Mouse (Mus musculus) limb, embryonic 14.5 days (tissue): Measurements from ENCODE around the gene Ppil6. TPM values are rescaled to one million over a fixed set of nuclear protein-coding genes. Genes with fewer than 3 reads are reported as not detected.

Experiments used
- ATAC-seq: fragments of 200-750 bp; cut with Nextera tagmentation; 2 replicates; pipeline ENCODE4 v1.8.0; 2017; ENCODE audit warnings: low read depth, moderate number of reproducible peaks, moderate TSS enrichment; ENCODE audit not compliant: low FRiP score
- DNase-seq: peaks from one replicate; pipeline ENCODE4 v3.0.0-alpha.2; 2015; ENCODE audit warnings: low spot score
- H3K27ac ChIP-seq: fragments of 300-500 bp; sonication (generic); replicated peaks from 2 replicates; pipeline ENCODE4 v1.5.1; 2014; ENCODE audit warnings: low read depth, mild to moderate bottlenecking, low read length, moderate library complexity, mixed read lengths
- H3K27me3 ChIP-seq: fragments of 300-500 bp; sonication (generic); 2 replicates; pipeline ENCODE4 v1.6.1; 2014; ENCODE audit warnings: low read length, mixed read lengths; ENCODE audit not compliant: control insufficient read depth, insufficient read depth
- H3K36me3 ChIP-seq: fragments of 300-500 bp; sonication (generic); 2 replicates; pipeline ENCODE4 v1.6.1; 2014; ENCODE audit warnings: mild to moderate bottlenecking, low read length, moderate library complexity, mixed read lengths; ENCODE audit not compliant: control insufficient read depth, insufficient read depth
- H3K4me1 ChIP-seq: fragments of 300-500 bp; sonication (generic); 2 replicates; pipeline ENCODE4 v1.6.1; 2014; ENCODE audit warnings: antibody characterized with exemption, low read length, mixed read lengths; ENCODE audit not compliant: control insufficient read depth, insufficient read depth
- H3K4me2 ChIP-seq: fragments of 300-500 bp; sonication (generic); replicated peaks from 2 replicates; pipeline ENCODE4 v1.6.1; 2014; ENCODE audit warnings: low read depth, mild to moderate bottlenecking, low read length, moderate library complexity; ENCODE audit not compliant: severe bottlenecking
- H3K4me3 ChIP-seq: fragments of 300-500 bp; sonication (generic); replicated peaks from 2 replicates; pipeline ENCODE4 v1.5.1; 2014; ENCODE audit warnings: low read length
- H3K9ac ChIP-seq: fragments of 300-500 bp; sonication (generic); 2 replicates; pipeline ENCODE4 v1.6.1; 2014; ENCODE audit warnings: mild to moderate bottlenecking, low read depth, low read length, moderate library complexity; ENCODE audit not compliant: severe bottlenecking
- H3K9me3 ChIP-seq: fragments of 300-500 bp; sonication (generic); 2 replicates; pipeline ENCODE4 v1.6.1; 2016; ENCODE audit warnings: low read length; ENCODE audit not compliant: control insufficient read depth
- POLR2A ChIP-seq: fragments of 200-500 bp; IDR thresholded peaks from 2 replicates; pipeline ENCODE4 v1.8.0; 2012; ENCODE audit warnings: inconsistent platforms, mild to moderate bottlenecking, moderate library complexity, borderline replicate concordance; ENCODE audit not compliant: insufficient read depth, insufficient read length; ENCODE audit errors: extremely low read depth
- WGBS: fragments of 180-500 bp; shearing (Covaris S2); extraction: QIAGEN DNeasy Blood & Tissue Kit; methylation state at CpG from one replicate; pipeline ENCODE4 v1.1.7; 2014; 5-methylcytosine and 5-hydroxymethylcytosine counted together
- polyA plus RNA-seq, 2 experiments: library from polyadenylated mRNA; depleted of rRNA in 1 of 2; stranded (reverse) in 1 of 2; unstranded in 1 of 2; fragments of >200 nt; fragmentation: Nextera tagmentation in 1 of 2; extraction: Ambion mirVana in 1 of 2; gene quantifications; 2 replicates each; pipeline versions ENCODE4 v1.2.1 to v1.2.3; 2012 to 2014

Ppil6 gene
- polyA plus RNA-seq (2012; rRNA removed) (0.29 and 0.58 TPM in 2 replicates), polyA plus RNA-seq (2014; fragmentation: Nextera tagmentation; extraction: Ambion mirVana) (0.52 and 1.1 TPM in 2 replicates)

DNA sequence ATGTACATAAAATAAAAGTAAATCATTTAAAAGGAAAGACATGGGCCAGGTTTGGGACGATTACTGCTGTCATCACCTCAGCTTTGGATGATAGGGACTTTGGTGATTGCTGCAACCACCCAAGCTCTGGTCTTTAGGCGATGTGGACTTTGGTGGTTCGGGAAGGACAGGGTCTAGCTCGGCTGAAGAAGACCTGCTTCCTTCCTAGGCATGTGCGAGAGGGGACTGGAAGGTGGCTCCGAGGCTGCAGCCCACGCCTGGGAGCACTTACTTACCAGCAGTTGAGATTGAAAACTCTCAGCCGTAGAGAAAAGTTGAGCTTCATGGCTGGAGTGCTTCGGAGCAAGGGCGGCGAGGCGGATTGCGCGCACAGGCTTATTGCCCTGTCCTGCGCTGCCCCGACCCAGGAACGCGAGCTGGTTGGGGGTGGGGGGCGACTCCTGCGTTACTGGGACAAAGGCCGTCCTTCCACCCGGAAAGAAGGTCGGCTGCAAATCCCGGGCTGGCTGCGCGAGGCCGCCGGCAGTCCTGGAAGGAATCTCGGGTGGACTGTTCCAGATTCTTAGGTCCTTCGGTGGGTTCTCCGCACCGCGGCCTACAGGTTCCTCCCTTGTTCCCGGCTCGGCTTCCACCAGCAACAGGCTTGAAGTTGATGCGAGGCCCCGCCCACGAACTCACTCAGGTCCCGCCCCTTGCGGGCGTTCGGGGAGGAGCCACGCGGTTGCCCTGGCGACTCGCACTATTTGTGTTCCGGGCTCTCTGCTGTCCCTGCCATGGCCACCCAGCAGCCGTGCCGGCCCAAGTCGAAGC, at the start of gene Ppil6, which contains the start of gene Smpd2:
Gene Ppil6, plus strand, starts transcription at position 732 of the 810 bp plus-strand sequence.
Gene Smpd2, minus strand, starts transcription at position 662 of the 810 bp plus-strand sequence.
- Histone ChIP-seq H3K27me3 (no peaks in the 10 kb centered on the region), H3K4me1 (peaks cover 14% of the 10 kb centered on the region), H3K4me3 (peak within 1 kb of the TSS; percentile 62), H3K9me3 (no peaks in the 10 kb centered on the region), H3K9ac (peak within 1 kb of the TSS; percentile 73), H3K36me3 (peaks cover 35% of the 10 kb centered on the region), H3K4me2 (peak within 1 kb of the TSS; percentile 100), H3K27ac (peak within 1 kb of the TSS; percentile 76)
- 1% methylated on average over 32 of the region's 50 CpGs for WGBS
- TF ChIP-seq POLR2A, result no peak
- DNase-seq (peak; percentile 91), ATAC-seq (peak; percentile 94)

DNA sequence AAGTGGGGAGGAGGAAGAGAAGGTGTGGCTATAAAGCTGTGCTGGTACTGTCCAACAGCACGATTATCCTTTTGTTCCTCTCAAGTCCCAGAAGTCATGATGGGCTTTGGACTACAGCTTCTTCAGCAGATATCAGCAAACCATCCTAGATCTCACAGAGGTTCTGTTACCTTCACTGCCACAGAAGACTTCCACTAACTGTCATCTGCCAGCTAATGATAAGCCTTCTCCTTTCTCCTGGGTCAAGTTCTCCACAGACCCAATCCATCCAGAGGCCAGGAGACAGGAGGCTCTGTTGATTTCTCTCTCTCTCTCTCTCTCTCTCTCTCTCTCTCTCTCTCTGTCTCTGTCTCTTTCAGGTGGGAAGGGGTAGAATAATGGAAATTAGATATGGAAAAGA, 42.0 kb upstream of the Ppil6 start:
- no peak for TF ChIP-seq POLR2A
- WGBS, result 72% methylated on average over 1 of the region's 1 CpGs

DNA sequence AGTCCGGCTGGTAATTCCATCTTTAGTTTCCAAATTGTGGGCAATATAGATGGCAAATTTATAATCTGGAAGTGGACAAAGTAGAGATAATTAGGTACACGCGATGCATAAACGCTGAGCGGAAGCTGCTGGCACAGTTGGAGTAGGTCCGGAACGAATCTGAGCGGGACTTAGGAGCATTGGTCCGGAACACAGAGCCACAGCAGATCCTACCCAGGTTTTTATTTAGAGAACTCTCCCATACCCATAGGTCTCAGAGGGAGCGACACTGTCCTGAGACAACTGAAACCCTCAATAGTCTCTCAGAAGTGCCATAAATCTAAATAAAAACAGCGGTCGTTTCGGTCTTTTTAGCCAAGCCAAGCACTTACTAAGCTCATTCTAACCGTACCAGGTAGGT, 40.6 kb upstream of the Ppil6 start:
- no peaks in the 10 kb centered on the region for H3K27me3 ChIP-seq
- ATAC-seq, result peak; percentile 45
- TF ChIP-seq POLR2A, result no peak
- peak overlapping the region; percentile 72 for H3K4me2 ChIP-seq
- no peaks in the 10 kb centered on the region for H3K9me3 ChIP-seq
- DNase-seq, result peak; percentile 16
- 14% methylated on average over 14 of the region's 14 CpGs for WGBS
- peaks cover 26% of the 10 kb centered on the region for H3K36me3 ChIP-seq
- 0 out of 2 replicates have a peak, but pooled peaks cover 5% of the 10 kb centered on the region for H3K4me1 ChIP-seq
- peak overlapping the region; percentile 59 for H3K27ac ChIP-seq
- H3K9ac ChIP-seq, result peak overlapping the region; percentile 62
- peak overlapping the region; percentile 78 for H3K4me3 ChIP-seq

More for the DNA sequence above, 42.0 kb upstream of the Ppil6 start:
- H3K4me3 ChIP-seq, result no peak overlapping the region
- H3K4me1 ChIP-seq, result 0 out of 2 replicates have a peak, but pooled peaks cover 5% of the 10 kb centered on the region
- no peaks in the 10 kb centered on the region for H3K9me3 ChIP-seq
- DNase-seq (no peak), ATAC-seq (no peak)
- H3K27ac ChIP-seq, result no peak overlapping the region
- H3K36me3 ChIP-seq, result peaks cover 16% of the 10 kb centered on the region
- no peak overlapping the region for H3K9ac ChIP-seq
- H3K4me2 ChIP-seq, result no peak overlapping the region
- H3K27me3 ChIP-seq, result no peaks in the 10 kb centered on the region

DNA sequence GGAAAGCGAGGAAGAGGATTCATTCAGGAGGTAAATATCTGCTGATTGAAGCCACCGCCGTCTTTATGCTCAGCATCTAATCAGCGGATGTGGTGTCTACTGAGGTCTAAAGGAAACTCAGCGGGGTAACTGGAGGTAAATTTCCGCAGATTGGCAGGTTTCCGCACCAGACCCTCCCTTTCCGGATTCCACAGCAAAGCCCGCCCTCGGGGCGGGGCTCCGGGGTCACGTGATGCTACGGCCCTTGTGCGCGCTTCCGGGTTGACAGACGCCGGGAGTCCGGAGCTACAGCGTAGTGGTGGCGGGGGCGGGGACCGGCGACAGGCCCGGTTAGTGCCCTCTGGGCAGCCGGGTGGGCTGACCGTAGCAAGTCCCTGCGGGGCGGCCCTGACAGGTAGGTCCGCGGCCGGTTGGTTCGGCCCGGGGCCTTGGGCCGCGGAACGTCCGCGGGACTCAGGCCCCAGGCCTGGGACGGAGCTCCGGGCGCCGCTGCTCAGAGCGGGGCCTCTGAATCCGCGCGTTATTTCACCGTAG, 40.0 kb upstream of the Ppil6 start, which contains the start of gene Zbtb24:
Gene Zbtb24, plus strand, starts transcription at position 247 of the 534 bp plus-strand sequence.
- H3K27ac ChIP-seq, result peak within 1 kb of the TSS; percentile 59
- peak; percentile 97 for DNase-seq
- ATAC-seq, result peak; percentile 95
- H3K4me2 ChIP-seq, result peak within 1 kb of the TSS; percentile 72
- no peaks in the 10 kb centered on the region for H3K27me3 ChIP-seq
- H3K36me3 ChIP-seq, result peaks cover 29% of the 10 kb centered on the region
- H3K4me1 ChIP-seq, result 0 out of 2 replicates have a peak, but pooled peaks cover 5% of the 10 kb centered on the region
- WGBS, result under 1% methylated on average over 49 of the region's 49 CpGs
- peak within 1 kb of the TSS; percentile 62 for H3K9ac ChIP-seq
- H3K4me3 ChIP-seq, result peak within 1 kb of the TSS; percentile 78
- no peaks in the 10 kb centered on the region for H3K9me3 ChIP-seq
- TF ChIP-seq POLR2A, result peak; percentile 96; the same call in 1 of the 2 replicates

DNA sequence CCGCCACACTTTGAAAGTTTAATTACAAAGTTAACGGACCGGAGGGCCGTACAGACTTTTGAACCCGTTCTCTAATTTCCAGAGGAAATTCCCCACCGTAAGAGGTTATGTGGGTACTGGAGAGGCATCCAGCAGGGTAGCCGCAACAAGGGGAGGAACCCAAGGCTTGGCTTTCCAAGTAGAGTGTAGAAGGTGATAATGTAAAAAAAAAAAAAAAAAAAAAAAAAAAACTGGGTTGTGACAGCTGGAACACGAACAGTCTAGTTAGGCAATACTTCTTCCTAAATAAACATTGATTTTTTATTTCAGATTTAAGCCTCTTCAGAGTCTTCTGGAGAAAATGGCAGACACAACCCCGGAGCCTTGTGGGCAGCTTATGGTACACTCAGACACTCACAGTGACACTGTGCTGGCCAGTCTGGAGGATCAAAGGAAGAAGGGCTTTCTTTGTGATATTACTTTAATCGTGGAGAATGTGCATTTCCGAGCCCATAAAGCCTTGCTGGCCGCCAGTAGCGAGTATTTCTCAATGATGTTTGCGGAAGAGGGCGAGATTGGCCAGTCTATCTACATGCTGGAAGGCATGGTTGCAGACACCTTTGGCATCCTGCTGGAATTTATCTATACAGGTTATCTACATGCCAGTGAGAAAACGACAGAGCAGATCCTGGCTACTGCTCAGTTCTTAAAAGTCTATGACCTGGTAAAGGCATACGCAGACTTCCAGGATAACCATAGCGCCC, 39.3 kb upstream of the Ppil6 start:
- H3K9ac ChIP-seq, result peak overlapping the region; percentile 62
- H3K4me3 ChIP-seq, result peak overlapping the region; percentile 78
- ATAC-seq (0 out of 2 replicates have a peak, but pooled peaks have one; percentile 13), DNase-seq (no peak)
- no peak overlapping the region; the same call in 1 of the 2 replicates for H3K27ac ChIP-seq
- H3K27me3 ChIP-seq, result no peaks in the 10 kb centered on the region
- H3K4me2 ChIP-seq, result peak overlapping the region; percentile 72
- H3K36me3 ChIP-seq, result peaks cover 35% of the 10 kb centered on the region
- 0 out of 2 replicates have a peak, but pooled peaks cover 5% of the 10 kb centered on the region for H3K4me1 ChIP-seq
- no peaks in the 10 kb centered on the region for H3K9me3 ChIP-seq
- 54% methylated on average over 18 of the region's 18 CpGs for whole genome bisulfite sequencing
- TF ChIP-seq POLR2A, result no peak
